8 mouse cellular contexts compared by ENCODE assay signal in the genomic region with DNA sequence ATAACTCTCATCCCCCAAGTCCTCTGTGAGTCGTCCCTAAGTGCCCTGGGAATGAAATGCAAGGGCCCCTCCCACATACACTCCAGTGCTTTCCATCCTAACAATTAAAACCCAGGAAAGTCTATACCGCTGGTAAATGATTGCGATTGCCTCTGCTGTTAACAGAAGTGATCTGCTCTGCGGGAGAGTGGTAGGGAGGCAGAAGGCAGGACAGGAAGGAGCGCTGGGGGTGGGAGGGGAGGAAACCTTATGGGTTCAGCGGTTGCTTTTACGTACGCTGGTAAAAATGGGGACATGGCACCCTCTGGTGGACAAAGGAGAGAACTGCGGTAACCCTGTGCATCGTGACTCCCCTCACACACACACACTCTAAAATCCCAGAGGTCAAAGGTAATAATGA. TPM values are rescaled to one million over a fixed set of nuclear protein-coding genes. Genes with fewer than 3 reads are reported as not detected.
DNase-seq lines count a peak whose midpoint lies in the region; ATAC-seq lines count a peak whose summit lies in the region.

No protein-coding gene starts in this region.

- H3K4me3 ChIP-seq in embryonic facial prominence, embryonic 12.5 days = peak overlapping the region; percentile 38
- H3K4me3 ChIP-seq in heart, embryonic 10.5 days = peak overlapping the region; percentile 55
- H3K4me3 ChIP-seq in liver, embryonic 12.5 days = peak overlapping the region; percentile 18; the same call in 1 of the 2 replicates

- under 1% methylated on average over 10 of the region's 10 CpGs for WGBS in embryonic facial prominence, embryonic 12.5 days
- WGBS in heart, embryonic 10.5 days = 1% methylated on average over 10 of the region's 10 CpGs
- 2% methylated on average over 10 of the region's 10 CpGs for WGBS in liver, embryonic 12.5 days (ENCODE audit: insufficient replicate concordance)

- no peaks in the 10 kb centered on the region for H3K4me1 ChIP-seq in embryonic facial prominence, embryonic 12.5 days
- H3K4me1 ChIP-seq in heart, embryonic 10.5 days = peaks cover 10% of the 10 kb centered on the region; the same call in 1 of the 2 replicates
- no peaks in the 10 kb centered on the region for H3K4me1 ChIP-seq in liver, embryonic 12.5 days

- H3K27ac ChIP-seq in embryonic facial prominence, embryonic 12.5 days = no peak overlapping the region
- H3K27ac ChIP-seq in heart, embryonic 10.5 days = no peak overlapping the region
- no peak overlapping the region for H3K27ac ChIP-seq in liver, embryonic 12.5 days

- DNase-seq in adrenal gland, postnatal 36 days = peak; percentile 63 to 77
- DNase-seq in heart, embryonic 10.5 days (ENCODE audit: low spot score) = peak; percentile 88
- peak; percentile 68 for DNase-seq in kidney, adult 9 months
- DNase-seq in natural killer cell, adult 2 months (ENCODE audit: low spot score in 2 of 2) = peak; percentile 55 to 64
- DNase-seq in thymus, adult 18-20 months = peak; percentile 40 to 46

- H3K9ac ChIP-seq in embryonic facial prominence, embryonic 12.5 days = no peak overlapping the region
- no peak overlapping the region for H3K9ac ChIP-seq in liver, embryonic 12.5 days

- peak overlapping the region; percentile 52 for H3K4me2 ChIP-seq in embryonic facial prominence, embryonic 12.5 days (replicated peaks)
- H3K4me2 ChIP-seq in liver, embryonic 12.5 days = peak overlapping the region; percentile 41

- no peaks in the 10 kb centered on the region for H3K27me3 ChIP-seq in embryonic facial prominence, embryonic 12.5 days
- no peaks in the 10 kb centered on the region for H3K27me3 ChIP-seq in heart, embryonic 10.5 days (ENCODE audit: insufficient read depth, poor library complexity, severe bottlenecking)
- H3K27me3 ChIP-seq in liver, embryonic 12.5 days (replicated peaks) = peaks cover 15% of the 10 kb centered on the region; the same call in 1 of the 2 replicates

- no peaks in the 10 kb centered on the region for H3K36me3 ChIP-seq in embryonic facial prominence, embryonic 12.5 days
- H3K36me3 ChIP-seq in heart, embryonic 10.5 days = no peaks in the 10 kb centered on the region
- H3K36me3 ChIP-seq in liver, embryonic 12.5 days = no peaks in the 10 kb centered on the region

- H3K9me3 ChIP-seq in embryonic facial prominence, embryonic 12.5 days = peaks cover 4% of the 10 kb centered on the region; the same call in 1 of the 2 replicates
- 0 out of 2 replicates have a peak, but pooled peaks cover 2% of the 10 kb centered on the region for H3K9me3 ChIP-seq in heart, embryonic 10.5 days
- H3K9me3 ChIP-seq in liver, embryonic 12.5 days (replicated peaks) = 0 out of 2 replicates have a peak, but pooled peaks cover 3% of the 10 kb centered on the region

- peak; percentile 99 for ATAC-seq in CD4-positive, CD25-positive, alpha-beta regulatory T cell, adult 4 months
- ATAC-seq in embryonic facial prominence, embryonic 12.5 days (ENCODE audit: insufficient number of reproducible peaks, insufficient read depth, low FRiP score, low TSS enrichment) = peak; percentile 76
- peak; percentile 55; the same call in 1 of the 2 replicates for ATAC-seq in liver, embryonic 12.5 days

RNA-seq across cellular contexts. Expression of a gene that starts 2.1 kb away (rescaled TPM):
- polyA plus RNA-seq in CD4-positive, CD25-positive, alpha-beta regulatory T cell, adult 4 months (2017; shearing (Covaris generic)) = 100 to 1,000 TPM; 246 to 259 TPM
- 1 to 10 TPM in 1 of 2 experiments, under 1 TPM in 1; 0.56 to 1.3 TPM for total RNA-seq in adrenal gland, postnatal 36 days (2021)
- 1.1 and 2.0 TPM in 2 replicates for polyA plus RNA-seq in embryonic facial prominence, embryonic 12.5 days (2016; fragmentation: Nextera tagmentation; extraction: Ambion mirVana)
- polyA plus RNA-seq in heart, embryonic 10.5 days (2016; fragmentation: Nextera tagmentation; extraction: Ambion mirVana) = 0.26 and 0.43 TPM in 2 replicates
- polyA plus RNA-seq in liver, embryonic 12.5 days (2016; fragmentation: Nextera tagmentation; extraction: Ambion mirVana) = 8.9 and 10.0 TPM in 2 replicates

RNA-seq across cellular contexts. Expression of a gene that starts 33.5 kb away (rescaled TPM):
- under 1 TPM in 1 of 2 experiments, not detected in 1; 0.22 TPM for polyA plus RNA-seq in CD4-positive, CD25-positive, alpha-beta regulatory T cell, adult 4 months (2017; shearing (Covaris generic))
- 1 to 10 TPM; 5.4 to 7.2 TPM for total RNA-seq in adrenal gland, postnatal 36 days (2021)
- 0.12 and 0.28 TPM in 2 replicates for polyA plus RNA-seq in embryonic facial prominence, embryonic 12.5 days (2016; fragmentation: Nextera tagmentation; extraction: Ambion mirVana)
- polyA plus RNA-seq in heart, embryonic 10.5 days (2016; fragmentation: Nextera tagmentation; extraction: Ambion mirVana) = 0.04 and 0.21 TPM in 2 replicates
- 0.07 and 0.10 TPM in 2 replicates for polyA plus RNA-seq in liver, embryonic 12.5 days (2016; fragmentation: Nextera tagmentation; extraction: Ambion mirVana)

RNA-seq across cellular contexts. Expression of a gene that starts 37.0 kb away (rescaled TPM):
- polyA plus RNA-seq in CD4-positive, CD25-positive, alpha-beta regulatory T cell, adult 4 months (2017; shearing (Covaris generic)) = 1 to 10 TPM; 7.6 to 8.9 TPM
- 10 to 100 TPM; 11.5 to 12.1 TPM for total RNA-seq in adrenal gland, postnatal 36 days (2021)
- 39.7 and 41.0 TPM in 2 replicates for polyA plus RNA-seq in embryonic facial prominence, embryonic 12.5 days (2016; fragmentation: Nextera tagmentation; extraction: Ambion mirVana)
- polyA plus RNA-seq in heart, embryonic 10.5 days (2016; fragmentation: Nextera tagmentation; extraction: Ambion mirVana) = 26.9 and 29.4 TPM in 2 replicates
- 16.8 and 18.3 TPM in 2 replicates for polyA plus RNA-seq in liver, embryonic 12.5 days (2016; fragmentation: Nextera tagmentation; extraction: Ambion mirVana)

RNA-seq across cellular contexts. Expression of a gene that starts 51.8 kb away (rescaled TPM):
- not detected for polyA plus RNA-seq in CD4-positive, CD25-positive, alpha-beta regulatory T cell, adult 4 months (2017; shearing (Covaris generic))
- total RNA-seq in adrenal gland, postnatal 36 days (2021) = not detected
- polyA plus RNA-seq in embryonic facial prominence, embryonic 12.5 days (2016; fragmentation: Nextera tagmentation; extraction: Ambion mirVana) = not detected in 2 replicates
- not detected in 2 replicates for polyA plus RNA-seq in heart, embryonic 10.5 days (2016; fragmentation: Nextera tagmentation; extraction: Ambion mirVana)
- 0.06 TPM in 1 of 2 replicates, not detected in the other for polyA plus RNA-seq in liver, embryonic 12.5 days (2016; fragmentation: Nextera tagmentation; extraction: Ambion mirVana)

RNA-seq across cellular contexts. Expression of a gene that starts 52.4 kb away (rescaled TPM):
- not detected for polyA plus RNA-seq in CD4-positive, CD25-positive, alpha-beta regulatory T cell, adult 4 months (2017; shearing (Covaris generic))
- total RNA-seq in adrenal gland, postnatal 36 days (2021) = 1 to 10 TPM; 3.7 to 5.4 TPM
- polyA plus RNA-seq in embryonic facial prominence, embryonic 12.5 days (2016; fragmentation: Nextera tagmentation; extraction: Ambion mirVana) = 1.1 TPM in 2 replicates
- polyA plus RNA-seq in heart, embryonic 10.5 days (2016; fragmentation: Nextera tagmentation; extraction: Ambion mirVana) = 0.53 and 0.57 TPM in 2 replicates
- 0.13 and 0.16 TPM in 2 replicates for polyA plus RNA-seq in liver, embryonic 12.5 days (2016; fragmentation: Nextera tagmentation; extraction: Ambion mirVana)

Comparison
In these comparisons a context has a peak if more than half of its experiments do, and no peak if none do; other contexts are left out.
1. RNA of a gene that starts 2.1 kb away (polyA plus RNA-seq): 246 to 259 TPM in CD4-positive, CD25-positive, alpha-beta regulatory T cell, adult 4 months; 8.9 to 10.0 TPM in liver, embryonic 12.5 days, 1.1 to 2.0 TPM in embryonic facial prominence, embryonic 12.5 days and 0.26 to 0.43 TPM in heart, embryonic 10.5 days; every median in the first group is over 10 times any median in the second.
2. Peak in every context shown above with its lines, with median percentiles within 50 percentile points of each other: ATAC-seq, DNase-seq and H3K4me3 ChIP-seq.